Mouse (Mus musculus) heart, postnatal 25 days (tissue): ENCODE results near the gene Cdh6. TPM values are rescaled to one million over a fixed set of nuclear protein-coding genes. Genes with fewer than 3 reads are reported as not detected.

Source experiments
- DNase-seq: peaks from one replicate; pipeline ENCODE4 v3.0.0; 2022; ENCODE audit warnings: low spot score
- intact Hi-C: fragments of 180-260 bp; cut with DNase I; formaldehyde crosslinking; loops from one replicate; pipeline ENCODE4 v1.15.1; 2025
- total RNA-seq, 2 experiments: library from RNA; stranded (reverse); gene quantifications; 2 replicates each; pipeline ENCODE4 v1.2.3; 2021

Gene Cdh6
- total RNA-seq, 2 experiments from 2014 or later, result 0.34 to 1.1 TPM

- no peak for DNase-seq
- intact Hi-C loops, result loop anchor here (10.0 kb wide), 1 partner anchor 403 kb away; no protein-coding TSS in a partner anchor
These were observed 1.8 kb downstream of the Cdh6 start for GRCm38 (mm10) chr15:13171486-13172364.

DNA sequence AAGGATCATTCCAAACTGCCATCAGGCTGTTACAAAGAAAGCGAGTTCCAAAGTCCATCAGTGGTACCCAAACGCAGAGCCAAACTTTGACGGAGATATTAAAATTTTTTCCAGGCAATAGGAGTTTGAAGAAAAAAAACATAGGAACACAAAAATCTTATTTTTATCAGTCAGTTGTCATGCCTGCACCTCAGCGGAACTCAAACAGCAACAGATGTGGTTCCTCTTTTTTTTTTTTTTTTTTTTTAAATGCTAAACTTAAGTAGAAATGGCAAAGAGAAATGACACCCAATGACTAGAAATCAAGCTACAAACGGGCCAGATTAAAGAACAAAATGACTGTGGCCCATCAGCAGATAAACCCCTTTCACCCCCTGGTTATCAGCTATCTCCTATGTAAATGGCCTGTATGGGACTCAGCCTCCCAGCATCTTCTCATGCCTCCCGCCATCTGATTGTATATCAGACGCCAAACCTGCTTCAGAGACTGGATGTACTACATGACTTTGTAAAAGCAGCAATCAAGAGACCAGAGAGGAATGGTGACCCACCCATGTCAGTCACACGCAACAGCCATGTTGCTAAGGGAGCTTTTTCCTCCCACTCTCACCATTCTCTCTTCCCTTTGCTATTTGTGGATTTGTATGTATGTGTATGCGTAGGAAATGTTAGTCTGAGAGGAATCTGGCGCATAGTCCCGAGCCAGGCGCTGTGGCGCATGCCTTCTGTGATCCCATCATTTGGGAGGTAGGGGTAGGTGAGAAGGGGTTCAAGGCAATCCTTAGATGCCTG lies 8.2 kb downstream of the Cdh6 start:
- no peak for DNase-seq
- intact Hi-C loops, result no loop called here

DNA sequence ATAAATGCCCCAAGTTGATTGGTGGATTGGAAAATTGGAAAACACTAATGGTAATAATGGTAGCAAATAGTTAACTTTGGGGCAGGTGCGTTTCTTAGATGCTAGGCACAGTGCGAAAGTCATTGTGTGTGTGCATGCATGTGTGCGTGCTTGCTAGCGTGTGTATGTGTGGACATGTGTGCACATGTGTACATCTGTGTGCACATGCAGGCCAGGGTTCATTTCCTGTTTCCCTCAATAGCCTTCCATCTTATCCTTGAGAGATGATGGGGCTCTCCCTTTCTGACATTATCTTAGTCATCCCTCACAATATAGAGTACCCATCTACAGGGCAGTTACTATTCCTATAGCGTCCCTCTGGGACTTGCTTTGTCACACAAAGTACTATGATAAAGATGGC lies 17.7 kb downstream of the Cdh6 start:
- intact Hi-C loops, result no loop called here
- DNase-seq, result no peak

- intact Hi-C loops, result no loop called here
These were observed 18.1 kb downstream of the Cdh6 start for GRCm38 (mm10) chr15:13155418-13155817.

DNA sequence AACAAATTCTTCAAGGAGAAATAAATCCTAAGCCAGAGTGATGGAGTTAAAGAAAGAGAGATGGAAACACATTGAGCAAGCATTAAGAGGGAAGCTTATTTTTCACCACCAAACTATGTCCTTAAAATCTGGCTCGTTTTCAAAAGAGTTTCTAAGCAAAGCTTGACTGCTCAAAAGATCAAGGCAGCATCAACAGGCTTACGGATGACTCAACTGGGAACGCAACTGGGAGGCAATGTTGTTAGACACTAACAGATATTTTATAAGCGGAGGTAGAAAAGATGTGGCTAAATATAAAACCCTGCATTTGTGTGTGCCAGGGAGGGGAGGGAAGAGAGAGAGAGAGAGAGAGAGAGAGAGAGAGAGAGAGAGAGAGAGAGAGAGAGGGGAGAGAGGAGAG lies 31.5 kb downstream of the Cdh6 start:
- intact Hi-C loops, result no loop called here

More at GRCm38 (mm10) chr15:13155418-13155817, 18.1 kb downstream of the Cdh6 start:
- DNase-seq, result no peak

DNA sequence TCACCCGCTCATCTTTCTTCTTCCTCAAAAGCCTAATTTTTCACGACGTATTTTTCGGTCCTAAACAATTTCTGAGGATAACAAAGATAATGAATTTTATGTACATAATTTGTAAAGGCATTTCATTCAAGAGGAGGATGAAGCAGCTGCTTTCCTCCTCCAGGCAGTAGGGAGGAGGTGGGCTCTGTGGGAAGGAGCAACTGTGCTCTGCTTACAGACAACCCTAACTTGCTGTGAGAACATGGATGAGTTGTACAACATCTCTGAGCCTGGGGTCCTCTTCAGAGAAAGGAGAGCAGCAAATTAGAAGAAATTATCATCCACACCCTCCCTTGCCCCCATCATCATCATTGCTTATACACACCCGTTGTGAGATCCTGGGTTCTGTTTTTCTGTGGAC lies 33.8 kb downstream of the Cdh6 start:
- no peak for DNase-seq
- intact Hi-C loops, result loop anchor here (10.0 kb wide), 1 partner anchor 915 kb away; no protein-coding TSS in a partner anchor

More for the DNA sequence above, 31.5 kb downstream of the Cdh6 start:
- no peak for DNase-seq

GRCm38 (mm10) chr15:13137166-13137565 lies 36.3 kb downstream of the Cdh6 start:
- no peak for DNase-seq
- intact Hi-C loops, result loop anchor here (2.0 to 10.0 kb wide), 2 partner anchors 722 to 918 kb away; no protein-coding TSS in a partner anchor

DNA sequence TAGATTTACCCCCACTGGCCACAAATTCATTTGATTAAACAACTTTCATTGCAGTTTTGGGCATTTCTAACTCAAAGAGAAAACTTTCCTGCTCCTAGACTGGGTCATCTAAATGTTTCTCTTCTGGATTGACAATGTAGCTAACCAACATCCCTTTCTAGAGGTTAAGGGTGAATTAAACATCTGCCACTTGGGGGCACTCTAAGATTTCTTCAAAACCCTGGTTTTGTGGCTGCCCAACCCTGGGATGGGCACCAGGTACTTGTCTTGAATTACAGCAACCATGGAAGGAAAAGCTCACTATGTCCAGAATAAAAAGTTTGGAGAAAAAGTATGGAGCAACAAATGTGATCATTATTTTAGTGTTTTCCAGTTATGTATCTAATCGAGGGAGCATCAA lies 39.4 kb downstream of the Cdh6 start:
- intact Hi-C loops, result loop anchor here (10.0 kb wide), 1 partner anchor 921 kb away; no protein-coding TSS in a partner anchor
- DNase-seq, result no peak

GRCm38 (mm10) chr15:13133370-13133769 lies 40.1 kb downstream of the Cdh6 start:
- DNase-seq, result no peak
- intact Hi-C loops, result loop anchor here (10.0 kb wide), 1 partner anchor 921 kb away; no protein-coding TSS in a partner anchor

GRCm38 (mm10) chr15:13132493-13132892 lies 41.0 kb downstream of the Cdh6 start:
- intact Hi-C loops, result loop anchor here (10.0 kb wide), 1 partner anchor 922 kb away; no protein-coding TSS in a partner anchor

DNA sequence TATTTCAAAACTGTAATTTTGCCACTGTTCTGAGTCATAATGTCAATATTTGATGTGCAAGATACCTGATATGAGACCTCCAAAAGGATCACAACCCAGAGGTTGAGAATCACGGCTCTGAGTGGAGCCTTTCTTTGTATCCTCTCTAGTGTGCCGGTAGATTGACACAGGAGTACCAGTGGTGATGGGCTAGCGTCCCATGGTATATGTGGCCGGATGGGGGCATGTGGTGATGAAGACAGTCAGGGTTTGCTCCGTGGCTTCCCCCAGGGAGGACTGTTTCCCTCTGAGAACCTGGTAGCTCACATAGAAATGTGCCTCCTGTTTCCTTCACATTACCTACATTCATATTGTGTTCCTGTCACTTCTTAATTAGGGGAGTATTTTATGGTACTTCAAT lies 43.2 kb downstream of the Cdh6 start:
- intact Hi-C loops, result loop anchor here (10.0 kb wide), 1 partner anchor 925 kb away; no protein-coding TSS in a partner anchor
- DNase-seq, result no peak

More at GRCm38 (mm10) chr15:13132493-13132892, 41.0 kb downstream of the Cdh6 start:
- no peak for DNase-seq

- intact Hi-C loops, result no loop called here
- DNase-seq, result no peak
These were observed 73.1 kb downstream of the Cdh6 start for GRCm38 (mm10) chr15:13100341-13100740.

DNA sequence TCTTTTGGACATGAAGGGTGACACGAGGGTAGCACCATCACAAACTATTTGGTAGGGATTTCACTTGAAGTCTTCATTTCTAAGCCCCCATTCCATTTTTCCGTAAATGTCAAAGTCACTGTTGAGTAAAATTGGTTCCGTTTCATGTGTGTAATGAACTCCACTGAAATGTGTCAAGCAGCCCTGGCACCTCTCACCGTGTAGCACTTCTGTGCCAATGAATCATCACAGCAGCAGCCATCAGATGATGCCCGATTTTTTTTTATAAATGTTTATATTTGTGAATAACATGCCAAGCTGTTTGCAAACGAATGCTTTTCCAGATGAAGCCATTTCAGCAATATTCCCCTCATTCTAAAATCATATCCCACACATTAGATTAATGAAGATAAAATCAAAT lies 75.6 kb downstream of the Cdh6 start:
- no peak for DNase-seq
- intact Hi-C loops, result no loop called here

- DNase-seq, result no peak
- intact Hi-C loops, result no loop called here
These were observed 78.1 kb downstream of the Cdh6 start for GRCm38 (mm10) chr15:13095406-13095805.

DNA sequence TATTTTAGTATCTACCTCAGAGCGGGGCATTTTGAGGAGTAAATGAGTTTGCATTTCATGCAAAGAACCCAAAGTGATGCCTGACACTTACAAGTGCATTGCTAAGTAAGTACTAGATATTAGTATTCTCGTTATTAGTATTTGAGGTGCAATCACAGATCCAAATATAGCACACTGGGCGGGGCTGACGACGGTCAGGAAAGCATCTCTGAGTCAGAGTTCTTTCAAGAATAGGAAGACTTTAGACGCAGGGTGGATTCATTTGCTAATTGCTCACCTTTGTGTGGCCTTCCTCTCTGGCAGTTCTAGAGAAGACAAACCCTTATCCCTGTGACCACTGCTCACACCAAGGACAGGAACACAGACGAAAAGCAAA lies 78.6 kb downstream of the Cdh6 start:
- no peak for DNase-seq
- intact Hi-C loops, result no loop called here

DNA sequence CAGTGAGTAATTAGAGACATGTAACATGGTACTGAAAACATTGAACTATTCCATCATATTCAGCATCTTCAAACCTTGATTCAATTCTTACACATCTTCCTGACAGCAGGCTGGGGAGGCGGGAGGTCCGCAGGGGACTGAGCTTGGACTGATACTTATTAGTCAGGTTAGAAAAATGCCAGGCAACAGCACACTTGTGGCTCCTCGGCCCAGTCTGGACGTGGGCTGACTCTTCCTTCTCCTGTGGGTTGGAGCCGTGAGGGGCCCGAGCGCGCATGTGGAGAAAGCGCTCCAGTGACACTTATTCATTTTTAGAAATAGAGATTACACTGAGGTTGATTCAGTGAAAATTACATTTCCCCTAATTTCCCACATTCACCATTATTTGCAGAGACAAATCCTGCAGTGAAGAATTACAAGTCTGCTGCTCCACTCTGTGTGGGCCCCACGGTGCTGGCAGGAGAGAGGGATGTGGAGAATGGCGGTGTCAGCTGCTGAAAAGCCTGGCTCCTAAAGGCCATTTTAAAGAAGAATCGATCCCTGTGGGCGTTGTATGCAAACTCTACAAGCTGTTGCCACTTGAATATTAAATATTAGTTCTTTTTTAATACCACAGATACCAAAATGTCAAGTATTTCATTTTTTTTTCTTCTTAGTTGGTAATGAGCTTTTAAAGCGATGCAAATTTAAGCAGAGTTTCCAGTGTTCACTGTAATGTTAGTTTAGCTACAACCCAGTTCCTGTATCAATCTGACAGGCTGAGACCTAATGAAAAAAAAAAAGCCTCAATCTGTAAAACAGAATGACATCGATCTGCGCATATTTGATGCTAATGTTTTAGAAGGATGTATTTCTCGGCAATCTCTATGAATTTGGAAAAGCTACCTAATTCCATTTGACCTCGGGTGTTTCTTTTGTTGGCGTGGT lies 79.3 kb downstream of the Cdh6 start:
- DNase-seq, result no peak
- intact Hi-C loops, result no loop called here

GRCm38 (mm10) chr15:13092064-13092463 lies 81.4 kb downstream of the Cdh6 start:
- no peak for DNase-seq
- intact Hi-C loops, result no loop called here

DNA sequence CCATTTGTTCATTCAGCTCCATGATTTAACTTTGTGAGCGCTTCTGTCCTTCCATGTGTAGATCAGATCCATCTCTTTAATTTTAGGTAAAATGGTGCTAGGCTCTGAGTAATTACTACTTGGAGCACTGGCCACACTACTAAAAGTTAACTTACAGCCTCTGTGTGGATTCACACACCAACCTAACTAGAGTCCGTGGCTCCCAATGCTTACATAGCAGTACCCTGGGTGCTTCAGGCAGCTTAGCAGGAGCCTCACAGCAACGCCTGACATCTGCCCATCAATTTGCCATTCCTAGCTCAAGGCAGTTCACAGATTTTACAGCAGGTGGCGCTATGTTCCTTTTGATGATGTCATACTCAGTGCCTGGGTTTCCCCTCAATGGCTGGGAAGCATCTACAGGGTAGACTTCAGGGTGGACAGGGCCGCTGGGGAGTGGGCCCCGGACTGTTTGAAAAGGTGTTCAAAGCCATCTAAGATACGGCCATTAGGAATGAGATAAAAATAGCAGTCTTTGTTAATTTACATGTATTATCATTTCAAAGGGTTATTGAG lies 84.9 kb downstream of the Cdh6 start:
- DNase-seq, result no peak
- intact Hi-C loops, result no loop called here

DNA sequence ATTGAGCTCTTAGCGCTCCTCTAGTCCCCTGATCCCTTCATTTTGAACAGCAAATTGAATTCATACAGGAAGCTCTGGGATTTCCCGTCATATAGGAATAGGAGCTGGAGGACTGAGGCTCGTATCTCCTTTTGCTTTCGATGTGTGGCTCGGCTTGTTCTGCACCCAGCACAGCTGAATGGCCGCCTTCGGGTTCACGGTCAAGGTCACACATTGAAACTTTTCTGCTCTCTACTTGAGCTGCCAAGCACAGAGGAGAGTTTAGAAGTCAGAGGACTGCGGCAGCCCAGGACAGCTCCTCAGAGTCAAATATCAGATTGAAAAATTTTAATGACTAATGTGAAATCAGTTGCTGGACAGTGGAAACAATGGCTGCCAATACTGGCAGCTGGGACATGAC lies 88.7 kb downstream of the Cdh6 start:
- intact Hi-C loops, result no loop called here
- DNase-seq, result no peak
